8 mouse cellular contexts compared by ENCODE assay signal in the genomic region with DNA sequence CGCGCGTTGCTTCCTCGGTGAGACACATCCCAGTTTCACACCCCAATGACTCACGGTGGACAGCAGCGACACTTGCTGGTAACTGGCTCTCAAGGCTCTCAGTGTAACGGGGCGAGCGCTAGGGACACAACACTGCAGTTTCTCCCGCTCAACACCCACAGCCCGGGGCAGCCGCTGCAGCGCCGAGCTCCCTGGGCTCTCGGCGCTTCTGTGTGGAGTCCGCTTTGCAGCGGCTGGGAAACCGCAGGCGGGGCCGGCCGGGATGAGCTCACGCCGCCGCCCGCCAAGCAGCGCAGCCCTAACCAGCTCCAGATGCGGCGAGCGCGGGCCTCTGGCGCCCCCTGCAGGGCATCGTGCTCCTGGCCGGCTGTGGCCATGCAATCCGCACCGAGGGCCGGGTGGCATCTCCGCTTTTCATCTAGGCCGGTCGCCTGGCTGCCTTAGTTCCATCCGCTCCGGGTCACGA. TPM values are rescaled to one million over a fixed set of nuclear protein-coding genes. Genes with fewer than 3 reads are reported as not detected.
DNase-seq lines count a peak whose midpoint lies in the region; ATAC-seq and TF ChIP-seq lines count a peak whose summit lies in the region.

No protein-coding gene starts in this region.

- H3K9ac ChIP-seq in MEL (ENCODE audit: control insufficient read depth, low read depth, low read length, poor library complexity, severe bottlenecking): peak overlapping the region; percentile 70
- H3K9ac ChIP-seq in lung, embryonic 16.5 days (ENCODE audit: low read length): peak overlapping the region; percentile 69

- WGBS in cerebellum, adult 2 months: 2% methylated on average over 43 of the region's 43 CpGs
- WGBS in lung, embryonic 16.5 days: under 1% methylated on average over 42 of the region's 43 CpGs

- peak; percentile 47 to 99 (median 67) for TF ChIP-seq CTCF in MEL (IDR thresholded peaks at IDR 0.05 in 2 of 3, conservative IDR thresholded peaks at IDR 0.05 in 1 of 3; ENCODE audit: control insufficient read depth in 1 of 3, insufficient read depth in 1 of 3, low read depth in 2 of 3, low read length in 3 of 3, poor library complexity in 1 of 3, severe bottlenecking in 1 of 3)
- TF ChIP-seq CTCF in cerebellum, adult 2 months (IDR thresholded peaks at IDR 0.05; ENCODE audit: borderline replicate concordance, insufficient read depth, low read depth, low read length): peak; percentile 71

- no peaks in the 10 kb centered on the region for H3K36me3 ChIP-seq in MEL (ENCODE audit: control insufficient read depth in 1 of 2, insufficient read depth in 2 of 2, low read length in 2 of 2)
- no peaks in the 10 kb centered on the region for H3K36me3 ChIP-seq in lung, embryonic 16.5 days (ENCODE audit: control insufficient read depth, insufficient read depth, low read length)

- peak overlapping the region; percentile 92 for H3K4me2 ChIP-seq in lung, embryonic 16.5 days (ENCODE audit: low read depth, low read length)

- H3K9me3 ChIP-seq in MEL (replicated peaks; ENCODE audit: insufficient read depth, low read length): no peaks in the 10 kb centered on the region
- no peaks in the 10 kb centered on the region for H3K9me3 ChIP-seq in lung, embryonic 16.5 days (ENCODE audit: control insufficient read depth, low read length)

- TF ChIP-seq POLR2A in MEL (IDR thresholded peaks at IDR 0.05; ENCODE audit: control insufficient read depth in 1 of 2, insufficient read depth in 1 of 2, low read depth in 1 of 2, low read length in 2 of 2, poor library complexity in 1 of 2): no peak; a peak in 1 of 4 replicates
- no peak for TF ChIP-seq POLR2A in cerebellum, adult 2 months (IDR thresholded peaks at IDR 0.05; ENCODE audit: borderline replicate concordance, insufficient read depth, low read length)

- peak; percentile 91 for DNase-seq in MEL (ENCODE audit: low read depth, low spot score)
- DNase-seq in cerebellum, adult 2 months: peak; percentile 90 to 96
- DNase-seq in forelimb bud, embryonic 11.5 days (ENCODE audit: low read depth, low spot score): peak; percentile 92
- peak; percentile 77 for DNase-seq in layer of hippocampus, adult 9-10 months (ENCODE audit: low spot score)
- DNase-seq in ovary, postnatal 10 days (ENCODE audit: low spot score): peak; percentile 95
- peak; percentile 73 to 96 for DNase-seq in thymus, postnatal 10 days (ENCODE audit: low spot score in 2 of 2)

- peak; percentile 72 to 88 for ATAC-seq in hematopoietic stem cell, adult 5-6 weeks (replicated peaks in 1 of 2; ENCODE audit: insufficient read depth in 1 of 2, low FRiP score in 2 of 2, low TSS enrichment in 1 of 2, low read depth in 1 of 2, poor library complexity in 2 of 2, severe bottlenecking in 2 of 2)
- ATAC-seq in lung, embryonic 16.5 days (ENCODE audit: low read depth): peak; percentile 94

- H3K4me1 ChIP-seq in MEL (ENCODE audit: control insufficient read depth in 1 of 2, insufficient read depth in 2 of 2, low read length in 2 of 2): peaks cover 0 to 5% of the 10 kb centered on the region in 2 experiments; a peak in 1 of 4 replicates
- H3K4me1 ChIP-seq in cerebellum, adult 2 months (ENCODE audit: control insufficient read depth, insufficient read depth, low read length): no peaks in the 10 kb centered on the region
- peaks cover 15% of the 10 kb centered on the region for H3K4me1 ChIP-seq in lung, embryonic 16.5 days (replicated peaks; ENCODE audit: control insufficient read depth, insufficient read depth, low read length)

- H3K27me3 ChIP-seq in MEL (ENCODE audit: control insufficient read depth in 1 of 2, insufficient read depth in 2 of 2, low read length in 2 of 2): no peaks in the 10 kb centered on the region; a peak in 2 of 4 replicates
- H3K27me3 ChIP-seq in cerebellum, adult 2 months (ENCODE audit: control insufficient read depth, insufficient read depth, low read length): no peaks in the 10 kb centered on the region
- H3K27me3 ChIP-seq in lung, embryonic 16.5 days (ENCODE audit: control insufficient read depth, insufficient read depth, low read depth, low read length): no peaks in the 10 kb centered on the region

- peak overlapping the region; percentile 65 to 67 for H3K4me3 ChIP-seq in MEL (ENCODE audit: control insufficient read depth in 1 of 2, insufficient read depth in 1 of 2, low read depth in 2 of 2, low read length in 2 of 2)
- H3K4me3 ChIP-seq in cerebellum, adult 2 months (replicated peaks; ENCODE audit: insufficient read depth, low read depth, low read length): peak overlapping the region; percentile 68
- peak overlapping the region; percentile 56 for H3K4me3 ChIP-seq in lung, embryonic 16.5 days (ENCODE audit: low read length)

- peak overlapping the region; percentile 36; the same call in 1 of the 2 replicates for H3K27ac ChIP-seq in MEL (ENCODE audit: control insufficient read depth, low read depth, low read length)
- H3K27ac ChIP-seq in cerebellum, adult 2 months (ENCODE audit: insufficient read depth, low read length): no peak overlapping the region
- H3K27ac ChIP-seq in lung, embryonic 16.5 days (ENCODE audit: low read length): peak overlapping the region; percentile 58

- TF ChIP-seq EP300 in MEL (IDR thresholded peaks at IDR 0.05; ENCODE audit: low read depth in 1 of 2, low read length in 2 of 2): no peak

- peak; percentile 62 for TF ChIP-seq RAD21 in MEL (IDR thresholded peaks at IDR 0.05; ENCODE audit: low read depth, low read length)

- H3K79me2 ChIP-seq in MEL (ENCODE audit: control insufficient read depth, insufficient read depth, low read length, poor library complexity): no peaks in the 10 kb centered on the region

TF ChIP-seq in MEL, 35 proteins besides CTCF, POLR2A, EP300 and RAD21 (continues in another document):
- 0 out of 2 replicates have a peak, but pooled peaks have one; percentile 80 for TF ChIP-seq UBTF (IDR thresholded peaks at IDR 0.05; ENCODE audit: borderline replicate concordance, insufficient read depth, low read depth, low read length)
- TF ChIP-seq MEF2A (IDR thresholded peaks at IDR 0.05; ENCODE audit: extremely low read depth, insufficient replicate concordance, low read depth, low read length, poor library complexity, severe bottlenecking): no peak
- 0 out of 2 replicates have a peak, but pooled peaks have one; percentile 20 for TF ChIP-seq HCFC1 (IDR thresholded peaks at IDR 0.05; ENCODE audit: low read depth, low read length)
- no peak for TF ChIP-seq SIN3A (IDR thresholded peaks at IDR 0.05; ENCODE audit: low read length)
- no peak for TF ChIP-seq KAT2A (conservative IDR thresholded peaks at IDR 0.05; ENCODE audit: low read depth, low read length)
- peak; percentile 38 for TF ChIP-seq SMC3 (IDR thresholded peaks at IDR 0.05; ENCODE audit: low read depth, low read length)
- TF ChIP-seq CHD2 (IDR thresholded peaks at IDR 0.05; ENCODE audit: low read length): no peak
- no peak for TF ChIP-seq POLR2AphosphoS2 (IDR thresholded peaks at IDR 0.05; ENCODE audit: low read length)
- no peak; the same call in 1 of the 2 replicates for TF ChIP-seq ZC3H11A (IDR thresholded peaks at IDR 0.05; ENCODE audit: low read depth, low read length)
- TF ChIP-seq ELF1 (IDR thresholded peaks at IDR 0.05; ENCODE audit: low read depth, low read length): no peak; the same call in 1 of the 2 replicates
- TF ChIP-seq NELFE (IDR thresholded peaks at IDR 0.05; ENCODE audit: low read depth, low read length): 0 out of 2 replicates have a peak, but pooled peaks have one; percentile 21
- TF ChIP-seq MAX (IDR thresholded peaks at IDR 0.05; ENCODE audit: low read length): peak; percentile 67
- TF ChIP-seq ETS1 (IDR thresholded peaks at IDR 0.05; ENCODE audit: low read depth, low read length): no peak; the same call in 1 of the 2 replicates
- TF ChIP-seq GATA1 (IDR thresholded peaks at IDR 0.05; ENCODE audit: low read depth, low read length): no peak; the same call in 1 of the 2 replicates
- TF ChIP-seq MAZ (IDR thresholded peaks at IDR 0.05; ENCODE audit: low read depth, low read length): peak; percentile 75
- TF ChIP-seq USF1 (IDR thresholded peaks at IDR 0.05; ENCODE audit: low read depth, low read length): no peak

RNA-seq across cellular contexts. Expression of gene Prss42, which starts 16.7 kb away (rescaled TPM):
- not detected in 2 replicates for total RNA-seq in MEL (2012; rRNA removed)
- polyA plus RNA-seq in MEL (2012; ENCODE audit: insufficient read depth in 1 of 2, insufficient read length in 2 of 2, low read depth in 1 of 2, low replicate concordance in 2 of 2, missing spikeins in 1 of 2): not detected
- polyA plus RNA-seq in cerebellum, adult 2 months (2012; rRNA removed): not detected in 2 replicates
- not detected in 2 replicates for total RNA-seq in hematopoietic stem cell, adult 5-6 weeks (2017)
- polyA plus RNA-seq in lung, embryonic 16.5 days (2015; fragmentation: Nextera tagmentation; extraction: Ambion mirVana): not detected in 2 replicates

RNA-seq across cellular contexts. Expression of gene Prss44, which starts 32.5 kb away (rescaled TPM):
- total RNA-seq in MEL (2012; rRNA removed): not detected in 2 replicates
- not detected for polyA plus RNA-seq in MEL (2012; ENCODE audit: insufficient read depth in 1 of 2, insufficient read length in 2 of 2, low read depth in 1 of 2, low replicate concordance in 2 of 2, missing spikeins in 1 of 2)
- not detected in 2 replicates for polyA plus RNA-seq in cerebellum, adult 2 months (2012; rRNA removed)
- not detected in 2 replicates for total RNA-seq in hematopoietic stem cell, adult 5-6 weeks (2017)
- polyA plus RNA-seq in lung, embryonic 16.5 days (2015; fragmentation: Nextera tagmentation; extraction: Ambion mirVana): not detected in 2 replicates

RNA-seq across cellular contexts. Expression of gene Pth1r, which starts 34.3 kb away (rescaled TPM):
- 0.15 and 0.33 TPM in 2 replicates for total RNA-seq in MEL (2012; rRNA removed)
- under 1 TPM in 1 of 2 experiments, not detected in 1; 0.77 TPM for polyA plus RNA-seq in MEL (2012; ENCODE audit: insufficient read depth in 1 of 2, insufficient read length in 2 of 2, low read depth in 1 of 2, low replicate concordance in 2 of 2, missing spikeins in 1 of 2)
- 12.5 and 12.9 TPM in 2 replicates for polyA plus RNA-seq in cerebellum, adult 2 months (2012; rRNA removed)
- total RNA-seq in hematopoietic stem cell, adult 5-6 weeks (2017): 1.1 TPM in 1 of 2 replicates, not detected in the other
- polyA plus RNA-seq in lung, embryonic 16.5 days (2015; fragmentation: Nextera tagmentation; extraction: Ambion mirVana): 60.3 and 61.6 TPM in 2 replicates

RNA-seq across cellular contexts. Expression of gene Myl3, which starts 39.6 kb away (rescaled TPM):
- not detected in 2 replicates for total RNA-seq in MEL (2012; rRNA removed)
- not detected for polyA plus RNA-seq in MEL (2012; ENCODE audit: insufficient read depth in 1 of 2, insufficient read length in 2 of 2, low read depth in 1 of 2, low replicate concordance in 2 of 2, missing spikeins in 1 of 2)
- polyA plus RNA-seq in cerebellum, adult 2 months (2012; rRNA removed): 0.43 and 0.51 TPM in 2 replicates
- not detected in 2 replicates for total RNA-seq in hematopoietic stem cell, adult 5-6 weeks (2017)
- polyA plus RNA-seq in lung, embryonic 16.5 days (2015; fragmentation: Nextera tagmentation; extraction: Ambion mirVana): 10.6 and 13.9 TPM in 2 replicates

RNA-seq across cellular contexts. Expression of gene Prss43, which starts 45.2 kb away (rescaled TPM):
- not detected in 2 replicates for total RNA-seq in MEL (2012; rRNA removed)
- not detected for polyA plus RNA-seq in MEL (2012; ENCODE audit: insufficient read depth in 1 of 2, insufficient read length in 2 of 2, low read depth in 1 of 2, low replicate concordance in 2 of 2, missing spikeins in 1 of 2)
- 0.08 and 0.10 TPM in 2 replicates for polyA plus RNA-seq in cerebellum, adult 2 months (2012; rRNA removed)
- total RNA-seq in hematopoietic stem cell, adult 5-6 weeks (2017): not detected in 2 replicates
- not detected in 2 replicates for polyA plus RNA-seq in lung, embryonic 16.5 days (2015; fragmentation: Nextera tagmentation; extraction: Ambion mirVana)
